Mouse (Mus musculus) CH12.LX (cell line): Measurements from ENCODE around the gene Dlgap1. TPM values are rescaled to one million over a fixed set of nuclear protein-coding genes. Genes with fewer than 3 reads are reported as not detected.

Source experiments
- DNase-seq: peaks from one replicate; pipeline ENCODE4 v3.0.0-alpha.2; 2013; ENCODE audit errors: extremely low read depth
- H3K27ac ChIP-seq: 2 replicates; pipeline ENCODE4 v1.5.1; 2012; ENCODE audit warnings: low read depth, mild to moderate bottlenecking, control low read depth, moderate library complexity; ENCODE audit not compliant: insufficient read depth
- H3K27me3 ChIP-seq: replicated peaks from 2 replicates; pipeline ENCODE3; 2012; ENCODE audit warnings: inconsistent platforms
- H3K36me3 ChIP-seq, 2 experiments: replicated peaks in 1 of 2; 2 replicates each; pipeline versions ENCODE3 to v1.6.1; 2012; ENCODE audit warnings: inconsistent platforms in 1 of 2, low read length in 1 of 2, mild to moderate bottlenecking in 1 of 2, mixed read lengths in 1 of 2, moderate library complexity in 1 of 2; ENCODE audit not compliant: control insufficient read depth in 1 of 2, insufficient read depth in 1 of 2
- H3K4me1 ChIP-seq, 2 experiments: 2 replicates each; pipeline ENCODE4 v1.6.1; 2012; ENCODE audit warnings: inconsistent platforms in 1 of 2, moderate library complexity in 1 of 2; ENCODE audit not compliant: insufficient read depth in 2 of 2, control insufficient read depth in 1 of 2
- H3K4me2 ChIP-seq: 2 replicates; pipeline ENCODE4 v1.6.1; 2012; ENCODE audit warnings: low read depth, mild to moderate bottlenecking, control low read depth; ENCODE audit not compliant: poor library complexity, insufficient read depth, severe bottlenecking
- H3K4me3 ChIP-seq, 3 experiments: fragments of 150-350 bp in 1 of 3; sonication (generic) in 1 of 3; replicated peaks in 1 of 3; 2 replicates each; pipeline versions ENCODE3 to v1.5.1; 2011 to 2012; ENCODE audit warnings: low read depth in 2 of 3, low read length in 2 of 3, mild to moderate bottlenecking in 2 of 3, moderate library complexity in 2 of 3, control low read depth in 1 of 3, improper control_type of control experiment in 1 of 3, inconsistent platforms in 1 of 3, mixed read lengths in 1 of 3; ENCODE audit not compliant: poor library complexity in 1 of 3
- H3K79me2 ChIP-seq: replicated peaks from 2 replicates; pipeline ENCODE4 v1.6.1; 2012; ENCODE audit warnings: mild to moderate bottlenecking, moderate library complexity; ENCODE audit not compliant: control insufficient read depth, poor library complexity, insufficient read depth, severe bottlenecking; ENCODE audit errors: extremely low read depth
- H3K9ac ChIP-seq: 2 replicates; pipeline ENCODE4 v1.6.1; 2012; ENCODE audit warnings: low read depth, mild to moderate bottlenecking, control low read depth, moderate library complexity; ENCODE audit not compliant: insufficient read depth
- H3K9me3 ChIP-seq: replicated peaks from 2 replicates; pipeline ENCODE3; 2012; ENCODE audit warnings: low read length, inconsistent platforms, mixed read lengths
- BHLHE40 ChIP-seq: IDR thresholded peaks from 2 replicates; pipeline ENCODE4 v1.6.1; 2011; ENCODE audit warnings: mild to moderate bottlenecking, low read depth, low read length, improper control_type of control experiment
- CHD1 ChIP-seq: IDR thresholded peaks from 2 replicates; pipeline ENCODE4 v1.6.1; 2012; ENCODE audit warnings: low read depth, low read length, improper control_type of control experiment, inconsistent platforms
- EP300 ChIP-seq: IDR thresholded peaks from 2 replicates; pipeline ENCODE4 v1.6.1; 2011; ENCODE audit warnings: low read length, improper control_type of control experiment
- IRF4 ChIP-seq: IDR thresholded peaks from 2 replicates; pipeline ENCODE4 v1.6.1; 2014; ENCODE audit warnings: low read depth, mild to moderate bottlenecking, inconsistent platforms, low read length, improper control_type of control experiment
- JUN ChIP-seq: IDR thresholded peaks from 2 replicates; pipeline ENCODE4 v1.6.1; 2011; ENCODE audit warnings: low read depth, mild to moderate bottlenecking, low read length, improper control_type of control experiment, moderate library complexity; ENCODE audit not compliant: insufficient read depth
- JUND ChIP-seq: conservative IDR thresholded peaks from 2 replicates; pipeline ENCODE4 v1.6.1; 2011; ENCODE audit warnings: low read depth, low read length, improper control_type of control experiment
- MEF2A ChIP-seq: IDR thresholded peaks from 2 replicates; pipeline ENCODE4 v1.6.1; 2014; ENCODE audit warnings: low read depth, mild to moderate bottlenecking, inconsistent platforms, low read length, improper control_type of control experiment, borderline replicate concordance
- MXI1 ChIP-seq: IDR thresholded peaks from 2 replicates; pipeline ENCODE4 v1.6.1; 2011; ENCODE audit warnings: mild to moderate bottlenecking, low read depth, low read length, improper control_type of control experiment
- MYC ChIP-seq: IDR thresholded peaks from 2 replicates; pipeline ENCODE4 v1.6.1; 2011; ENCODE audit warnings: low read depth, mild to moderate bottlenecking, improper control_type of control experiment, low read length
- PAX5 ChIP-seq: IDR thresholded peaks from 2 replicates; pipeline ENCODE4 v1.6.1; 2012; ENCODE audit warnings: low read length, inconsistent platforms, mixed read lengths
- POLR2AphosphoS2 ChIP-seq: IDR thresholded peaks from 2 replicates; pipeline ENCODE4 v1.6.1; 2011; ENCODE audit warnings: low read depth, low read length, improper control_type of control experiment
- TCF12 ChIP-seq: IDR thresholded peaks from 2 replicates; pipeline ENCODE4 v1.6.1; 2014; ENCODE audit warnings: low read depth, mild to moderate bottlenecking, inconsistent platforms, low read length, improper control_type of control experiment
- UBTF ChIP-seq: IDR thresholded peaks from 2 replicates; pipeline ENCODE4 v1.6.1; 2012; ENCODE audit warnings: low read depth, mild to moderate bottlenecking, inconsistent platforms, low read length, improper control_type of control experiment, moderate library complexity
- USF1 ChIP-seq: IDR thresholded peaks from 2 replicates; pipeline ENCODE4 v1.6.1; 2014; ENCODE audit warnings: low read depth, mild to moderate bottlenecking, inconsistent platforms, low read length, improper control_type of control experiment
- ZC3H11A ChIP-seq: IDR thresholded peaks from 2 replicates; pipeline ENCODE4 v1.6.1; 2012; ENCODE audit warnings: low read depth, mild to moderate bottlenecking, inconsistent platforms, low read length, improper control_type of control experiment
- ZMIZ1 ChIP-seq: IDR thresholded peaks from 2 replicates; pipeline ENCODE4 v1.6.1; 2012; ENCODE audit warnings: low read depth, mild to moderate bottlenecking, inconsistent platforms, low read length, improper control_type of control experiment
- ZNF384 ChIP-seq: IDR thresholded peaks from 2 replicates; pipeline ENCODE4 v1.6.1; 2012; ENCODE audit warnings: low read depth, low read length, improper control_type of control experiment, inconsistent platforms
- dilution Hi-C: fragments of 300-500 bp; cut with MboI; formaldehyde crosslinking; loops from 2 replicates; pipeline ENCODE4 v1.14.3; 2020; ENCODE audit warnings: low sequenced_read_pairs; ENCODE audit not compliant: extremely low pct_unique_long_range_greater_than_20kb, extremely low pct_ligation_motif_present
- in situ Hi-C: fragments of 300-500 bp; cut with MboI; formaldehyde crosslinking; loops from 3 replicates; pipeline ENCODE4 v1.14.3; 2019; ENCODE audit warnings: low sequenced_read_pairs, low pct_ligation_motif_present, low pct_unique_long_range_greater_than_20kb, mixed read lengths
- polyA plus RNA-seq: library from polyadenylated mRNA; unstranded; fragments of >175 nt; gene quantifications from 2 replicates; pipeline ENCODE4 v1.2.1, GENCODE M21; 2012; ENCODE audit warnings: low read depth; ENCODE audit not compliant: insufficient read length
- total RNA-seq, 2 experiments: library from RNA; depleted of rRNA; stranded (reverse); fragments of 300-350 nt in 1 of 2; fragments of >200 nt in 1 of 2; gene quantifications; 2 replicates each; pipeline ENCODE4 v1.2.3; 2012 to 2014

Gene Dlgap1
- total and polyA plus RNA-seq, 3 experiments = 0.51 to 2.7 (median 1.2) TPM

DNA sequence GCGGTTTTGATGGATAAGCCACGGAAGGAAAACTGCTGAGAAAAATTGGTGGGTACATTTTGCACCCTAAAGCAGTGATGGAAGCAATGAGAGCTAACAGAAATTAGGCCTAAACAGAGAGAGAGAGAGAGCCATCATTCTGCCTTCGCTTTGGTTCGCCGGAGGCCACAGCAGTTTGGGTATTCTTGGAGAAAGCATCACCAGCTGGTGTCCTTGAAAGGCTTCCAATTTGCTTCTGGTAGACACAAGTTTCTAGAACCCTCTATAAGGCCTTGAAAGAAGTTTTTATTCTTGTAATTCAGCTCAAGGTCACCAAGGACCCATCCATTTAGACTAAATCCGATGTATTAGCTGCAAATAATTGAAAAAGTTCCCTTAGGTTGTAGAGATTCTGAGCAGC lies 205.0 kb downstream of the Dlgap1 start:
- TF ChIP-seq IRF4 (no peak), MXI1 (no peak)
- in situ Hi-C loops = no loop called here
- H3K79me2 ChIP-seq = no peaks in the 10 kb centered on the region
- H3K4me2 ChIP-seq = no peak overlapping the region
- no peak overlapping the region for H3K4me3 ChIP-seq
- dilution Hi-C loops = no loop called here
- H3K27ac ChIP-seq = no peak overlapping the region
- no peak overlapping the region for H3K9ac ChIP-seq
- H3K36me3 ChIP-seq = no peaks in the 10 kb centered on the region
- H3K9me3 ChIP-seq = peaks cover 52% of the 10 kb centered on the region
- H3K27me3 ChIP-seq = no peaks in the 10 kb centered on the region
- DNase-seq = no peak
- H3K4me1 ChIP-seq = no peaks in the 10 kb centered on the region

DNA sequence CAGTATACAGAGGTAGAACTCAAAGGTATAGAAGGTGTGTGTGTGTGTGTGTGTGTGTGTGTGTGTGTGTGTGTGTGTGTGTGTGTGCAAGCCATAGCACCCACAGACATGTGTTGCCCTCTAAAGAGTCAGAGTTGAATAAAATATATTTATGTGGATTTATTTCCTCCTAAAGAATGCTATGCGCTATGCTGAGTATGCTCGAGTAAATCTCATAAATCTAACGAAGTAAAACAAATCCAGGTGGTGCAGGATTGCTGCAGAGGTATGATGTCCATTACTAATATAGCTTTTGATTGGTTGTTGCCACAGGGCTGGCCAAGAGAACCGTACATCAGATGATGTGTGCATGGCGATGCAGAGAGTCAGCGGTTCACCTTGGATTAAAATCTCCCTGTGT lies 222.4 kb downstream of the Dlgap1 start:
- H3K4me2 ChIP-seq = no peak overlapping the region
- in situ Hi-C loops (no loop called here), dilution Hi-C loops (no loop called here)
- H3K79me2 ChIP-seq = no peaks in the 10 kb centered on the region
- H3K9me3 ChIP-seq = peaks cover 53% of the 10 kb centered on the region
- no peak for DNase-seq
- no peaks in the 10 kb centered on the region for H3K4me1 ChIP-seq
- no peak overlapping the region for H3K4me3 ChIP-seq
- H3K27ac ChIP-seq = no peak overlapping the region
- no peak overlapping the region for H3K9ac ChIP-seq
- H3K36me3 ChIP-seq = no peaks in the 10 kb centered on the region
- no peaks in the 10 kb centered on the region for H3K27me3 ChIP-seq
- TF ChIP-seq ZNF384 = no peak
- no peak for TF ChIP-seq JUND
- no peak for TF ChIP-seq EP300
- no peak for TF ChIP-seq MEF2A
- no peak for TF ChIP-seq POLR2AphosphoS2
- TF ChIP-seq MYC = no peak
- no peak for TF ChIP-seq PAX5
- TF ChIP-seq USF1 = no peak
- no peak for TF ChIP-seq TCF12
- TF ChIP-seq JUN = no peak
- no peak for TF ChIP-seq ZC3H11A
- TF ChIP-seq CHD1 = no peak
- no peak for TF ChIP-seq UBTF
- no peak for TF ChIP-seq ZMIZ1
- no peak for TF ChIP-seq BHLHE40
- TF ChIP-seq, all 38 proteins: peak for 0
